Mouse (Mus musculus): ENCODE measurements at regions not wholly inside any gene's neighbourhood (a gene's known extent, or its start where the extent isn't known, plus 50 kb on each side); places are given as distances from the start of the nearest gene placed in this dataset.

DNA sequence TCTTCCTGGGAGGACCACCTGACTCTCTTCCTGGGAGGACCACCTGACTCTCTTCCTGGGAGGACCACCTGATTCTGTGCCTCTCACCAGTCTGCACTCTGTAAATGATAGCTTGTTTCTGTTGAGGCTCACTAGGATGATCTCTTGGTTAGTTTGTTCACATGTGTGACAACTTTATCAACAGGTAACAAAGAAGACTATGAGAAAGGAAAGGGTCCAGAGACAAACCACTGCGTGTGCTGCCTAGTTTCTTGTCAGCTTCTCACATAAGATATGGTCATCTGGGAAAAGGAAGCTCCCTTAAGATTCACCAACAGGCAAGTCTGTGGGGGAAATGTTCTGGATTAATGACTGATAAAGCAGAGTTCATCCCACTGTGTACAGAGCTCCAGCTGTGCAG, 825.5 kb upstream of the 2610301B20Rik start:
- TF ChIP-seq CTCF (IDR thresholded peaks at IDR 0.05; ENCODE audit: borderline replicate concordance, extremely low read depth, insufficient read depth, insufficient read length): no peak
- TF ChIP-seq POLR2A (IDR thresholded peaks at IDR 0.05; ENCODE audit: borderline replicate concordance, extremely low read depth, insufficient read depth, insufficient read length, poor library complexity, severe bottlenecking): no peak
